8 mouse cellular contexts compared by ENCODE assay signal in the genomic region with DNA sequence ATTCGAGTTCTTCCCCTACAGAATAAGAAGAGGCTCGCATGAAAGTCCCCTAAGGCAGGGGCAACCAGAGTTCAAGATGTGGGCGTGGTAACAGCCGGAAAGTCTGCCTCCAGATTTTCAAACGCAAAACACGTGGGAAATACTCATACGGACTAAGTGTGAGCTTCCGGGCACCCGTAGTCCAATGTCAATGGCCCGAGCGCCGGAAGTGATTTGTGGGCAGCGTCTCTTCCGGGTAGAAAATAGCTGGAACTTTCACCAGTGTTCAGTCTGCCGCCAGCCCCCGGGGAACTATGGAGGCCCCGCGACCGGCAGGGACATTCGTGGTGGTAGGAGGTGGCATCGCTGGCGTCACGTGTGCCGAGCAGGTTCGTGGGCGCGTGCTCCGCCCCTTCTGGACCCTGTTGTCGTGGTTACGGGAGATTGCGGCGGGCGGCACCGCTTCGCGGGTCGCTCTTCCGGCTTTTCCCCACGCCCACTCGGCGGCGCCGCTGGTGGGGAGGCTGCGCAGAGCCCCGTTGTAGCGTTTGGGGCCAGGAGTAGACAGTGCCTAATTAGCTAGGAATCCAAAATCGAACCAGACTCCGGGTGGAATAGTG. TPM values are rescaled to one million over a fixed set of nuclear protein-coding genes. Genes with fewer than 3 reads are reported as not detected.
DNase-seq lines count a peak whose midpoint lies in the region; ATAC-seq lines count a peak whose summit lies in the region.

Gene Pyroxd1, plus strand, starts transcription at position 215 of the 599 bp plus-strand sequence.

- peaks cover 10% of the 10 kb centered on the region for H3K4me1 ChIP-seq in heart, embryonic 13.5 days
- H3K4me1 ChIP-seq in liver, embryonic 12.5 days: peaks cover 15% of the 10 kb centered on the region
- peaks cover 5% of the 10 kb centered on the region for H3K4me1 ChIP-seq in stomach, embryonic 15.5 days

- ATAC-seq in erythroid progenitor cell, adult 5-6 weeks (replicated peaks; ENCODE audit: low FRiP score, poor library complexity, severe bottlenecking): peak; percentile 95
- ATAC-seq in heart, embryonic 13.5 days (ENCODE audit: extremely low read depth, insufficient number of reproducible peaks, low FRiP score, low TSS enrichment): peak; percentile 85
- ATAC-seq in liver, embryonic 12.5 days: peak; percentile 97
- ATAC-seq in stomach, embryonic 15.5 days (ENCODE audit: insufficient read depth, low FRiP score, low read depth): peak; percentile 93

- peaks cover 25% of the 10 kb centered on the region for H3K36me3 ChIP-seq in heart, embryonic 13.5 days
- H3K36me3 ChIP-seq in liver, embryonic 12.5 days: peaks cover 11% of the 10 kb centered on the region
- no peaks in the 10 kb centered on the region for H3K36me3 ChIP-seq in stomach, embryonic 15.5 days

- peak within 1 kb of the TSS; percentile 80 for H3K9ac ChIP-seq in heart, embryonic 13.5 days
- peak within 1 kb of the TSS; percentile 72 for H3K9ac ChIP-seq in liver, embryonic 12.5 days
- peak within 1 kb of the TSS; percentile 19; the same call in 1 of the 2 replicates for H3K9ac ChIP-seq in stomach, embryonic 15.5 days

- H3K4me3 ChIP-seq in heart, embryonic 13.5 days: peak within 1 kb of the TSS; percentile 73
- peak within 1 kb of the TSS; percentile 71 for H3K4me3 ChIP-seq in liver, embryonic 12.5 days
- peak within 1 kb of the TSS; percentile 67 for H3K4me3 ChIP-seq in stomach, embryonic 15.5 days (replicated peaks)

- no peaks in the 10 kb centered on the region for H3K27me3 ChIP-seq in heart, embryonic 13.5 days (replicated peaks)
- 0 out of 2 replicates have a peak, but pooled peaks cover 3% of the 10 kb centered on the region for H3K27me3 ChIP-seq in liver, embryonic 12.5 days (replicated peaks)
- H3K27me3 ChIP-seq in stomach, embryonic 15.5 days (replicated peaks): no peaks in the 10 kb centered on the region

- no peaks in the 10 kb centered on the region for H3K9me3 ChIP-seq in heart, embryonic 13.5 days
- no peaks in the 10 kb centered on the region for H3K9me3 ChIP-seq in liver, embryonic 12.5 days (replicated peaks)
- no peaks in the 10 kb centered on the region for H3K9me3 ChIP-seq in stomach, embryonic 15.5 days

- peak within 1 kb of the TSS; percentile 77 for H3K27ac ChIP-seq in heart, embryonic 13.5 days (replicated peaks)
- peak within 1 kb of the TSS; percentile 79 for H3K27ac ChIP-seq in liver, embryonic 12.5 days
- H3K27ac ChIP-seq in stomach, embryonic 15.5 days: peak within 1 kb of the TSS; percentile 87

- peak within 1 kb of the TSS; percentile 74 for H3K4me2 ChIP-seq in heart, embryonic 13.5 days
- peak within 1 kb of the TSS; percentile 70 for H3K4me2 ChIP-seq in liver, embryonic 12.5 days
- peak within 1 kb of the TSS; percentile 55 for H3K4me2 ChIP-seq in stomach, embryonic 15.5 days

- peak; percentile 92 for DNase-seq in CD4-positive helper T cell, adult 2 months (ENCODE audit: low read depth, low spot score)
- DNase-seq in brain, embryonic 18.5 days (ENCODE audit: low read depth, low spot score): peak; percentile 84
- DNase-seq in kidney, postnatal 10 days: peak; percentile 90
- DNase-seq in natural killer cell, adult 2 months (ENCODE audit: low spot score in 2 of 2): peak; percentile 81 to 85

- 1% methylated on average over 48 of the region's 48 CpGs for WGBS in heart, embryonic 13.5 days
- WGBS in liver, embryonic 12.5 days (ENCODE audit: insufficient replicate concordance): under 1% methylated on average over 48 of the region's 48 CpGs
- WGBS in stomach, embryonic 15.5 days: under 1% methylated on average over 48 of the region's 48 CpGs

RNA-seq across cellular contexts. Expression of gene Pyroxd1, which starts in this region (rescaled TPM):
- total RNA-seq in erythroid progenitor cell, adult 5-6 weeks (2015; ENCODE audit: low replicate concordance): 3.6 and 7.1 TPM in 2 replicates
- 1.5 and 4.8 TPM in 2 replicates for total RNA-seq in erythroid progenitor cell, adult 5-6 weeks (2017; ENCODE audit: low replicate concordance)
- 12.0 and 12.6 TPM in 2 replicates for polyA plus RNA-seq in heart, embryonic 13.5 days (2015; fragmentation: Nextera tagmentation; extraction: Ambion mirVana)
- 6.6 and 6.9 TPM in 2 replicates for polyA plus RNA-seq in liver, embryonic 12.5 days (2016; fragmentation: Nextera tagmentation; extraction: Ambion mirVana)
- polyA plus RNA-seq in stomach, embryonic 15.5 days (2015; fragmentation: Nextera tagmentation; extraction: Ambion mirVana): 17.1 TPM in 2 replicates

Comparison
In these comparisons a context has a peak if more than half of its experiments do, and no peak if none do; other contexts are left out.
1. Peak in every context shown above with its lines: DNase-seq, ATAC-seq, H3K4me3 ChIP-seq and H3K27ac ChIP-seq.
2. H3K9ac ChIP-seq: peak in every context shown above with its lines; median percentile 80 in heart, embryonic 13.5 days; 72 in liver, embryonic 12.5 days; 19 in stomach, embryonic 15.5 days.